Mouse (Mus musculus): Measurements from ENCODE around the gene Podxl2. TPM values are rescaled to one million over a fixed set of nuclear protein-coding genes. Genes with fewer than 3 reads are reported as not detected.

Gene Podxl2
- polyA plus RNA-seq, 1 experiment from 2014 or later: 42.5 TPM

- no peak overlapping the region for H3K4me2 ChIP-seq
- peaks cover 45% of the 10 kb centered on the region for H3K36me3 ChIP-seq
- no peak overlapping the region for H3K4me3 ChIP-seq
- ATAC-seq (replicated peaks; ENCODE audit: insufficient number of reproducible peaks, insufficient read depth, low FRiP score, low read depth): no peak
- H3K4me1 ChIP-seq (replicated peaks): peaks cover 26% of the 10 kb centered on the region
- no peak overlapping the region for H3K27ac ChIP-seq
- no peaks in the 10 kb centered on the region for H3K9me3 ChIP-seq (replicated peaks)
- no peak overlapping the region for H3K9ac ChIP-seq
- WGBS: 81% methylated on average over 28 of the region's 28 CpGs
- H3K27me3 ChIP-seq: no peaks in the 10 kb centered on the region
Observed at GRCm38 (mm10) chr6:88836178-88836819, 38.5 kb downstream of the Podxl2 start.

GRCm38 (mm10) chr6:88835047-88835446 lies 39.8 kb downstream of the Podxl2 start:
- H3K4me2 ChIP-seq: no peak overlapping the region
- H3K27ac ChIP-seq: no peak overlapping the region
- no peaks in the 10 kb centered on the region for H3K27me3 ChIP-seq
- ATAC-seq (replicated peaks; ENCODE audit: insufficient number of reproducible peaks, insufficient read depth, low FRiP score, low read depth): no peak
- H3K9ac ChIP-seq: no peak overlapping the region
- H3K4me1 ChIP-seq (replicated peaks): peaks cover 16% of the 10 kb centered on the region
- no peak overlapping the region for H3K4me3 ChIP-seq
- no peaks in the 10 kb centered on the region for H3K9me3 ChIP-seq (replicated peaks)
- WGBS: 75% methylated on average over 5 of the region's 5 CpGs
- peaks cover 45% of the 10 kb centered on the region for H3K36me3 ChIP-seq

GRCm38 (mm10) chr6:88833340-88834140 lies 41.3 kb downstream of the Podxl2 start:
- peaks cover 16% of the 10 kb centered on the region for H3K4me1 ChIP-seq (replicated peaks)
- peak; percentile 45; the same call in 1 of the 2 replicates for ATAC-seq (replicated peaks; ENCODE audit: insufficient number of reproducible peaks, insufficient read depth, low FRiP score, low read depth)
- H3K4me3 ChIP-seq: no peak overlapping the region
- 0 out of 2 replicates have a peak overlapping the region, but pooled peaks have one; percentile 24 for H3K9ac ChIP-seq
- peak overlapping the region; percentile 67 for H3K27ac ChIP-seq
- no peaks in the 10 kb centered on the region for H3K9me3 ChIP-seq (replicated peaks)
- H3K27me3 ChIP-seq: no peaks in the 10 kb centered on the region
- peaks cover 32% of the 10 kb centered on the region for H3K36me3 ChIP-seq
- no peak overlapping the region for H3K4me2 ChIP-seq
- 61% methylated on average over 5 of the region's 5 CpGs for WGBS

GRCm38 (mm10) chr6:88832663-88833062 lies 42.2 kb downstream of the Podxl2 start:
- Histone ChIP-seq H3K27ac (peak overlapping the region; percentile 27; the same call in 1 of the 2 replicates), H3K9me3 (replicated peaks) (no peaks in the 10 kb centered on the region), H3K4me1 (replicated peaks) (peaks cover 17% of the 10 kb centered on the region), H3K4me3 (no peak overlapping the region), H3K36me3 (peaks cover 23% of the 10 kb centered on the region), H3K9ac (no peak overlapping the region), H3K4me2 (no peak overlapping the region), H3K27me3 (no peaks in the 10 kb centered on the region)
- WGBS: 77% methylated on average over 5 of the region's 5 CpGs
- ATAC-seq (replicated peaks; ENCODE audit: insufficient number of reproducible peaks, insufficient read depth, low FRiP score, low read depth): no peak

- WGBS: 27% methylated on average over 8 of the region's 8 CpGs
- H3K4me1 ChIP-seq (replicated peaks): peaks cover 28% of the 10 kb centered on the region
- H3K4me3 ChIP-seq: no peak overlapping the region
- no peak overlapping the region for H3K9ac ChIP-seq
- no peaks in the 10 kb centered on the region for H3K27me3 ChIP-seq
- peaks cover 12% of the 10 kb centered on the region for H3K36me3 ChIP-seq
- H3K27ac ChIP-seq: no peak overlapping the region
- H3K9me3 ChIP-seq (replicated peaks): no peaks in the 10 kb centered on the region
- H3K4me2 ChIP-seq: no peak overlapping the region
- ATAC-seq (replicated peaks; ENCODE audit: insufficient number of reproducible peaks, insufficient read depth, low FRiP score, low read depth): no peak
Observed at GRCm38 (mm10) chr6:88831456-88831855, 43.4 kb downstream of the Podxl2 start.

GRCm38 (mm10) chr6:88830112-88830702 lies 44.6 kb downstream of the Podxl2 start:
- Histone ChIP-seq H3K4me1 (replicated peaks) (peaks cover 33% of the 10 kb centered on the region), H3K4me2 (no peak overlapping the region), H3K9me3 (replicated peaks) (no peaks in the 10 kb centered on the region), H3K27ac (no peak overlapping the region), H3K36me3 (no peaks in the 10 kb centered on the region), H3K27me3 (no peaks in the 10 kb centered on the region), H3K4me3 (no peak overlapping the region), H3K9ac (no peak overlapping the region)
- no peak for ATAC-seq (replicated peaks; ENCODE audit: insufficient number of reproducible peaks, insufficient read depth, low FRiP score, low read depth)
- 87% methylated on average over 6 of the region's 6 CpGs for WGBS

GRCm38 (mm10) chr6:88829579-88829978 lies 45.3 kb downstream of the Podxl2 start:
- Histone ChIP-seq H3K36me3 (no peaks in the 10 kb centered on the region), H3K4me3 (no peak overlapping the region), H3K9me3 (replicated peaks) (no peaks in the 10 kb centered on the region), H3K9ac (no peak overlapping the region), H3K4me2 (no peak overlapping the region), H3K27me3 (no peaks in the 10 kb centered on the region), H3K4me1 (replicated peaks) (peaks cover 33% of the 10 kb centered on the region), H3K27ac (no peak overlapping the region)
- WGBS: 79% methylated on average over 4 of the region's 4 CpGs
- ATAC-seq (replicated peaks; ENCODE audit: insufficient number of reproducible peaks, insufficient read depth, low FRiP score, low read depth): no peak

GRCm38 (mm10) chr6:88828206-88829009 lies 46.4 kb downstream of the Podxl2 start:
- ATAC-seq (replicated peaks; ENCODE audit: insufficient number of reproducible peaks, insufficient read depth, low FRiP score, low read depth): no peak
- Histone ChIP-seq H3K36me3 (no peaks in the 10 kb centered on the region), H3K27me3 (no peaks in the 10 kb centered on the region), H3K4me1 (replicated peaks) (peaks cover 25% of the 10 kb centered on the region), H3K4me2 (no peak overlapping the region), H3K4me3 (no peak overlapping the region), H3K9ac (no peak overlapping the region), H3K9me3 (replicated peaks) (no peaks in the 10 kb centered on the region), H3K27ac (no peak overlapping the region)
- 71% methylated on average over 15 of the region's 15 CpGs for WGBS

GRCm38 (mm10) chr6:88827395-88828205 lies 47.2 kb downstream of the Podxl2 start:
- no peak for ATAC-seq (replicated peaks; ENCODE audit: insufficient number of reproducible peaks, insufficient read depth, low FRiP score, low read depth)
- no peak overlapping the region for H3K9ac ChIP-seq
- no peak overlapping the region for H3K4me2 ChIP-seq
- 64% methylated on average over 13 of the region's 13 CpGs for WGBS
- no peaks in the 10 kb centered on the region for H3K36me3 ChIP-seq
- H3K4me3 ChIP-seq: no peak overlapping the region
- no peaks in the 10 kb centered on the region for H3K27me3 ChIP-seq
- H3K9me3 ChIP-seq (replicated peaks): no peaks in the 10 kb centered on the region
- peaks cover 20% of the 10 kb centered on the region for H3K4me1 ChIP-seq (replicated peaks)
- H3K27ac ChIP-seq: no peak overlapping the region

- no peak for ATAC-seq (replicated peaks; ENCODE audit: insufficient number of reproducible peaks, insufficient read depth, low FRiP score, low read depth)
- Histone ChIP-seq H3K9me3 (replicated peaks) (no peaks in the 10 kb centered on the region), H3K27ac (no peak overlapping the region), H3K36me3 (no peaks in the 10 kb centered on the region), H3K4me2 (no peak overlapping the region), H3K4me1 (replicated peaks) (peaks cover 18% of the 10 kb centered on the region), H3K4me3 (no peak overlapping the region), H3K9ac (no peak overlapping the region), H3K27me3 (no peaks in the 10 kb centered on the region)
- whole genome bisulfite sequencing: 60% methylated on average over 3 of the region's 3 CpGs
Observed at GRCm38 (mm10) chr6:88826965-88827364, 47.9 kb downstream of the Podxl2 start.
